Mouse (Mus musculus) myocyte (in vitro differentiated cells): ENCODE measurements around the gene Jdp2.

Experiments
- E2F4 ChIP-seq: IDR thresholded peaks from one replicate; pipeline ENCODE4 v1.6.1; 2011; ENCODE audit warnings: mild to moderate bottlenecking, control low read depth, moderate library complexity; ENCODE audit not compliant: insufficient read depth
- POLR2A ChIP-seq: IDR thresholded peaks from one replicate; pipeline ENCODE4 v1.6.1; 2011; ENCODE audit warnings: low read depth, mild to moderate bottlenecking, control low read depth, moderate library complexity; ENCODE audit not compliant: insufficient read length
- POLR2AphosphoS2 ChIP-seq: IDR thresholded peaks from one replicate; pipeline ENCODE4 v1.6.1; 2011; ENCODE audit warnings: low read depth, control low read depth; ENCODE audit not compliant: insufficient read length

DNA sequence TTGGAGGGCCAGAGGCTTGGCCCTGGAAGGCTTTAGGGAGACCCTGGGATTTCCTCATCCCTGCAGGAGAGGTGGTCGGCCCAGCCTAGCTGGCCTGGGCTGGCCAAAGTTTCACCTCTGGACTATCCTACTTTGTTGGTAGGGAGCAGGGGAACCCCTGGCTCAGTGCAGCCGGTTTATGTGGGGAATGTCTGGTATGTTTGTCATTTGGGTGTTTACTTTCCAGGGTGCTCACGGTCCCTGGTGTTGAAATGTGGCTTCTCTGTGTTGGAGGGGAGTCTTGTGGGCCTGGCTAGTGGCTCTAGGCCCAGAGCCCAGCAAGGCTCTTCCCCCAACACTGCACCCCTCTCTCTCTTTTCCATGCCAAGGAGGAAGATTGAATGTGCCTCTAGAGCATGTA, 24.9 kb downstream of the Jdp2 start:
- no peak for TF ChIP-seq POLR2A
- TF ChIP-seq E2F4: no peak
- no peak for TF ChIP-seq POLR2AphosphoS2
